Mouse (Mus musculus) liver, embryonic 13.5 days (tissue): Measurements from ENCODE around the gene Foxj2. TPM values are rescaled to one million over a fixed set of nuclear protein-coding genes. Genes with fewer than 3 reads are reported as not detected.
A peak's percentile ranks its signal among the peaks of the same experiment; 100 is the strongest.

Experiments
- ATAC-seq: fragments of 200-750 bp; cut with Nextera tagmentation; 2 replicates; pipeline ENCODE4 v1.8.0; 2017; ENCODE audit warnings: low read depth, mild to moderate bottlenecking, moderate number of reproducible peaks, moderate library complexity
- DNase-seq: peaks from one replicate; pipeline ENCODE4 v3.0.0; 2022
- H3K27ac ChIP-seq: fragments of 300-500 bp; sonication (generic); 2 replicates; pipeline ENCODE4 v1.5.1; 2015; ENCODE audit warnings: moderate library complexity, mild to moderate bottlenecking, inconsistent platforms
- H3K27me3 ChIP-seq: fragments of 300-500 bp; sonication (generic); 2 replicates; pipeline ENCODE4 v1.6.1; 2015; ENCODE audit warnings: mild to moderate bottlenecking, inconsistent platforms
- H3K36me3 ChIP-seq: fragments of 300-500 bp; sonication (generic); 2 replicates; pipeline ENCODE4 v1.6.1; 2015; ENCODE audit warnings: mild to moderate bottlenecking, inconsistent platforms
- H3K4me1 ChIP-seq: fragments of 300-500 bp; sonication (generic); replicated peaks from 2 replicates; pipeline ENCODE4 v1.6.1; 2015; ENCODE audit warnings: inconsistent platforms
- H3K4me2 ChIP-seq: fragments of 300-500 bp; sonication (generic); 2 replicates; pipeline ENCODE4 v1.6.1; 2015; ENCODE audit warnings: inconsistent platforms, mild to moderate bottlenecking, moderate library complexity
- H3K4me3 ChIP-seq: fragments of 300-500 bp; sonication (generic); replicated peaks from 2 replicates; pipeline ENCODE4 v1.5.1; 2015; ENCODE audit warnings: mild to moderate bottlenecking, inconsistent platforms
- H3K9ac ChIP-seq: fragments of 300-500 bp; sonication (generic); 2 replicates; pipeline ENCODE4 v1.6.1; 2015; ENCODE audit warnings: mild to moderate bottlenecking, inconsistent platforms
- H3K9me3 ChIP-seq: fragments of 300-500 bp; sonication (generic); replicated peaks from 2 replicates; pipeline ENCODE4 v1.6.1; 2016; ENCODE audit warnings: inconsistent platforms
- WGBS: fragments of 180-500 bp; shearing (Covaris S2); methylation state at CpG from one replicate; pipeline ENCODE4 v1.1.7; 2015; ENCODE audit not compliant: insufficient replicate concordance; 5-methylcytosine and 5-hydroxymethylcytosine counted together
- microRNA-seq: library from miRNA; unstranded; fragments of <30 nt; microRNA quantifications from one replicate; pipeline ENCODE4, GENCODE M21; 2016
- polyA plus RNA-seq: library from polyadenylated mRNA; unstranded; fragments of >200 nt; fragmentation: Nextera tagmentation; extraction: Ambion mirVana; gene quantifications from 2 replicates; pipeline ENCODE4 v1.2.1, GENCODE M21; 2015

The Foxj2 gene
- polyA plus RNA-seq, 1 experiment from 2014 or later = 1.0 TPM

DNA sequence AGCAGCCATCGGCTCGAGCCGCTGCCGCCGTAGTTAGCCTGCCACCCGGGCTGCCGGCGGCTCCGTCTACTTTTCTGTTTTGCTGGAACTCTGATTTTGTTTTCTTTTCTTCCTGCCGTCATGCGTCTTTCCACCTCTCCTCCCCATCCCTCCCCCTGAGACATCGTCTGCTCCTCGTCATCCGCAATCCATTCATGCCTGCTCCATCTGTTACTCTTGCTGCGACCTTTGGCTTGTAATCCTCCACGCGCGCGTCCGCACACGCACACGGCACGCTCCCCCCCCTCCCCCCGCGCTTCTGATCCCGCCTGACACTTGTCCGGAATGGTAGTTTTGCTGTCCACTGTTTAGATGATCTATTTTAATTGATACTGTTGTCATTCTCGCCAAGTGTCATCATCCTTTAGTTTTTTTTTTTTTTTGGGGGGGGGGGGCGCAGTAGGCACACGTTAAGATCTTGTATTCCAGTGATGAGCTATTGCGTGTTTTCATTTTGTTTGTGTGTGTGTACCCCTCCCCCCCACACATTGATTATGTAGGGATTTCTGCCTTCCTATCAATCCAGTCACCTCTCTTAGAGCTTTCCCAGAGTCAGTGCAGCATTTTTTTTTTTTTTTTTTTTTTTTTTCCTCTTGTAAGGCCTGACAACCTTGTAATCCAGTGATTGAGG is 55.1 kb downstream of the Foxj2 start:
- ATAC-seq = peak; percentile 57
- Histone ChIP-seq H3K4me1 (peaks cover 44% of the 10 kb centered on the region), H3K4me3 (peak overlapping the region; percentile 91), H3K4me2 (peak overlapping the region; percentile 71), H3K9ac (peak overlapping the region; percentile 88), H3K9me3 (no peaks in the 10 kb centered on the region), H3K27me3 (no peaks in the 10 kb centered on the region), H3K36me3 (peaks cover 33% of the 10 kb centered on the region), H3K27ac (peak overlapping the region; percentile 82)
- under 1% methylated on average over 31 of the region's 31 CpGs for WGBS
- DNase-seq = no peak

DNA sequence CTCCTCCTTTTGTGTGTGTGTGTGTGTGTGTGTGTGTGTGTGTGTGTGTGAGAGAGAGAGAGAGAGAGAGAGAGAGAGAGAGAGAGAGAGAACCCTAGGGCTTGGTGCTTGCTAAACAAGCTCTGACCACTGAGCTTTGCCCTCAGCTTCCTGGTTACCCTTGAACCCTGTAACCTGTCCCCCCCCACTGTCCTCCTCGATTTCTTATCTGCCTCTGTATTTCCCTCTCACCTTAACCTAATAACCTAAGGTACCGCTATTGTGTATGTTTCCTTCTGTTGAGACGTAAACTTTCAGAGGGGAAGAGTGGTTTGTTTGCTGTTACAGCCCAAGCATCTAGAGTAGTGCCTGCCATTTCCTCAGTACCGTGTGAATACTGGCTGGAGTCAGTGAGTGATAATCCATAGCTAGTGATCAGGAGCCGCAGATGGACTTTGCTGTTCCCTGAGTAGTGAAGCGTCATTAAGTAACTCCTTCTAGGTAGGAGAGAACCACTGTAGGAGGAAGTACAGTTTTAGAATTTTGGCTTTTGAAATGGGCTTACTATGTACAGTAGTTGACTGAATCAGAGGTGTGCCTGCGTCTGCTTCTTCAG is 59.5 kb downstream of the Foxj2 start:
- no peaks in the 10 kb centered on the region for H3K27me3 ChIP-seq
- ATAC-seq (no peak), DNase-seq (no peak)
- H3K9me3 ChIP-seq = no peaks in the 10 kb centered on the region
- no peak overlapping the region for H3K4me3 ChIP-seq
- H3K4me2 ChIP-seq = no peak overlapping the region
- H3K9ac ChIP-seq = no peak overlapping the region
- peaks cover 42% of the 10 kb centered on the region for H3K4me1 ChIP-seq
- H3K27ac ChIP-seq = peak overlapping the region; percentile 54; the same call in 1 of the 2 replicates
- WGBS = 77% methylated on average over 7 of the region's 7 CpGs
- H3K36me3 ChIP-seq = peaks cover 76% of the 10 kb centered on the region

DNA sequence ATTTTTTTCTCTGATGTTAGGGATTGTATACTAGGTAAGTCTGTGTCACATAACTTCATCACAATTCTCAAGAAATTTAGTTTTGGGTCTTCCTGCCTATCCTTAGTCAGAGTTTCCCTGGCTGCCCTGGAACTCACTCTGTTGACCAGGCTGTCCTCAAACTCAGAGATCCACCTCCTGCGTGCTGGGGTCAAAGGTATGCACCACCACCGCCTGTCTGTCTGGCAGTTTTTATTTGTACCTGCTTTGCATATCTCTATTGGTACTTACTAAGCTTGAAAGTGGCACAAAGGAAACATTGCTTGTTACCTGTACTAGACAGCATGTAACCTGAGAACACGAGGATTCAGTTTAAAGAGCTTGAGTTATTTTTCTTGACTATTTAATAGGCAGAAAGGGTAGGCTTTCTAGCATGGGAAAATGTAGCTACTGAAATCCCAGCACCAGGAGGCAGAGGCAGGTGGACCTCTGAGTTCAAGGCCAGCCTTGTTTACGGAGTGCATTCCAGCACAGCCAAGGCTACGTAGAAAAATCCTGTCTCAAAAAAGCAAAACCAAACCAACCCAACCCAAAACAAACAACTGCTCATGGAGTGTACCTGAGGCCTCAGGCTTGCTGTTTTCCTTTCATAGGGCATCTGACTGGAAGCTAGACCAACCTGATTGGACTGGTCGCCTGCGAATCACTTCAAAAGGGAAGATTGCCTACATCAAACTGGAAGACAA is 60.2 kb downstream of the Foxj2 start:
- H3K4me1 ChIP-seq = peaks cover 42% of the 10 kb centered on the region
- DNase-seq (no peak), ATAC-seq (peak; percentile 52)
- H3K9me3 ChIP-seq = no peaks in the 10 kb centered on the region
- no peak overlapping the region for H3K4me3 ChIP-seq
- WGBS = 80% methylated on average over 7 of the region's 7 CpGs
- H3K4me2 ChIP-seq = no peak overlapping the region
- no peaks in the 10 kb centered on the region for H3K27me3 ChIP-seq
- H3K9ac ChIP-seq = no peak overlapping the region
- peaks cover 81% of the 10 kb centered on the region for H3K36me3 ChIP-seq
- peak overlapping the region; percentile 69 for H3K27ac ChIP-seq

DNA sequence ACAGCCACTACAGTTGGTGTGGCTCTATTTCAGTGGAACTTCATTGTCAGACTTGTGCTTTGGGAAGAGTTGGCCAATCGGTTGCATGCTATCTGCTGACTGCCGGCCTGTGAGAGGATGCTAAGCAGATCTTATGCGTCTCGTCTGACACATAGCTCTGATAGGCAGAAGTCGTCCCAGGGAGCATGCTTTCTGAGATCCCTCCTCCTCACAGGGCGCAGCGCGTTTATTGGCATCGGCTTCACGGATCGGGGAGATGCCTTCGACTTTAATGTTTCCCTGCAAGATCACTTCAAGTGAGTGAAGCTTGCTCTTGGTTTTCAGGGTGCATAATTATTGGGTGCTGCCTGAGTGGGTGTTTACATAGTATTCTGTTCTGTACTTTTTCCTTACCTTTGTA is 61.6 kb downstream of the Foxj2 start:
- H3K36me3 ChIP-seq = peaks cover 89% of the 10 kb centered on the region
- H3K4me3 ChIP-seq = no peak overlapping the region
- ATAC-seq = no peak
- peaks cover 29% of the 10 kb centered on the region for H3K4me1 ChIP-seq
- no peaks in the 10 kb centered on the region for H3K27me3 ChIP-seq
- no peak overlapping the region for H3K27ac ChIP-seq
- 89% methylated on average over 12 of the region's 12 CpGs for WGBS
- H3K9me3 ChIP-seq = no peaks in the 10 kb centered on the region
- H3K4me2 ChIP-seq = no peak overlapping the region
- DNase-seq = no peak
- H3K9ac ChIP-seq = no peak overlapping the region

DNA sequence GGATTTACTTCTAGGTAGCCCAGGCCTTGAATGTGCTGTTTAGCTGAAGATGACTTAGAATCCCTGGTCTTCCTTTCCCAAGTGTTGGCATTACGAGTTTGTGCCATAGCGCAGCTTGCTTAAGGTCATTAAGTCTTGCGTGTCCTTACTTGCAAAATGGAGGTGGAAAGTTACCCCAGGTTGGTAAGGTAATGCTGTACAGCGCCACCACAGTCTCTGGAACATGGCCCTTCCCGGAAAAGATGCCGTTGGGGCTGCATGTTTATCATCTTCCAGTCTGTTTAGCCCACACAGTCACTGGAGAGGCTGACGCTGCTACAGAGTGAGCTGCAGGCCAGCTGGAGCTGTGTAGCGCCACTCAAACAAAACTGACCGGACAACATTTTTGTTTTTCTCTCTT is 63.9 kb downstream of the Foxj2 start:
- DNase-seq = no peak
- no peak overlapping the region for H3K27ac ChIP-seq
- H3K36me3 ChIP-seq = peaks cover 95% of the 10 kb centered on the region
- no peak overlapping the region for H3K4me3 ChIP-seq
- 90% methylated on average over 9 of the region's 9 CpGs for WGBS
- no peaks in the 10 kb centered on the region for H3K9me3 ChIP-seq
- H3K9ac ChIP-seq = no peak overlapping the region
- no peaks in the 10 kb centered on the region for H3K27me3 ChIP-seq
- H3K4me1 ChIP-seq = peaks cover 11% of the 10 kb centered on the region
- no peak for ATAC-seq
- H3K4me2 ChIP-seq = no peak overlapping the region

DNA sequence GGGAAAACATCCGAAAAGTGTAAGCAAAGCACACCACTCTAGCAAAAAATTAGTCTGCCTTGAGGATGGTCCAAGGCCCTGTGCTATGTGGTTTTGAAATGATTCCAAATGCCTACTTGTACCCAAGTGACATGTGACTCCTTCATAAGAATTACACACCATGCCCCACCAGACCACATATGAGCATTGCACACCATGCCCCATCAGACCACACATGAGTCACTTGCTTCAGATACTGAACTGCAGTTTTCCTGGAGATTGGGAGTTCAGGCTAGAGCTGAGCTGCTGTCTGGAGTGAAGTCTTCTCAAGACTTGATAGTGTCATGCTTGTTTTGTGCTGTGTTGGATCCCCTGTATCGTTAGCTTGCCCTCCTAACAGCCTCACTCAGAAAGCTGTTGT is 69.9 kb downstream of the Foxj2 start:
- no peak for DNase-seq
- 87% methylated on average over 2 of the region's 2 CpGs for WGBS
- Histone ChIP-seq H3K36me3 (peaks cover 59% of the 10 kb centered on the region), H3K27ac (no peak overlapping the region), H3K27me3 (no peaks in the 10 kb centered on the region), H3K9me3 (no peaks in the 10 kb centered on the region), H3K4me1 (no peaks in the 10 kb centered on the region), H3K4me2 (no peak overlapping the region), H3K4me3 (no peak overlapping the region), H3K9ac (no peak overlapping the region)
- ATAC-seq = no peak

DNA sequence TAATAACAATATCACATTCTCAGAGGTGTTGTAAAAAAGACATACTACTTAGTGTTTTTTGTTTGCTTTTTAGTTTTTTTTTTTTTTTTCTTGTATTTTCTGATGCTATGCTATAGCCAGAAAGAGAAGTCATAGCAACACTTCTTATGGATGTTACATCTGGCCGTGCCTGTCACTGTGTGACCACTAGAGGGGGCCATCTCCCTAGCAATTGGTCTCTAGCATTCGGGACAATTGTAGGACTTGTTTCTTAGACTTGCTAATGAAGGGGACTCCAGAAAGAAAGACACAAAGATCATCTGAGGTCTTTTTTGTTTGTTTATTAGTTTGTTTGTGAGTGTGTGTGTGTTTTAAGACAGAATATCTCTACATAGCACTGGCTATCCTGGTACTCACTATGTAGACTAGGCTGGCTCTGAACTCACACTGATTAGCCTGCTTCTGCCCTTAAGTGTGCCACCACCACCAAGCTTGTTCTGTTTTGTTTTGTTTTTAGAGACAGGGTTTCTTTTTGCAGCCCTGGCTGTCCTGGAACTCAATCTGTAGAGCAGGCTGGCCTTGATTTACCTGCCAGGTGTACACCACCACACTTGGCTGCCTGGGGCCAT is 72.8 kb downstream of the Foxj2 start:
- Histone ChIP-seq H3K9me3 (no peaks in the 10 kb centered on the region), H3K4me1 (no peaks in the 10 kb centered on the region), H3K4me2 (no peak overlapping the region), H3K9ac (no peak overlapping the region), H3K36me3 (peaks cover 37% of the 10 kb centered on the region), H3K27ac (no peak overlapping the region), H3K27me3 (no peaks in the 10 kb centered on the region), H3K4me3 (no peak overlapping the region)
- 10% methylated on average over 2 of the region's 2 CpGs for WGBS
- no peak for ATAC-seq
- DNase-seq = peak; percentile 40

Small RNA genes lying within 50 kb of the gene (microRNA-seq; reads per million reads assigned to microRNA genes)
- gene Mir7231 = not detected

Other genes starting within 250 kb of the Foxj2 start
- 2.8 and 3.8 TPM in 2 replicates for gene Apobec1, start 217.5 kb upstream of the Foxj2 start, polyA plus RNA-seq
- gene Gdf3, start 209.8 kb upstream of the Foxj2 start, polyA plus RNA-seq = 5.4 and 5.6 TPM in 2 replicates
- not detected in 2 replicates for gene Dppa3, start 193.5 kb upstream of the Foxj2 start, polyA plus RNA-seq
- gene Nanog, start 112.4 kb upstream of the Foxj2 start, polyA plus RNA-seq = not detected in 2 replicates
- gene Slc2a3, start 18.3 kb upstream of the Foxj2 start, polyA plus RNA-seq = 18.6 and 21.4 TPM in 2 replicates
- gene C3ar1, start 36.2 kb downstream of the Foxj2 start, polyA plus RNA-seq = 1.1 and 1.3 TPM in 2 replicates
- 24.9 and 27.8 TPM in 2 replicates for gene Necap1, start 54.6 kb downstream of the Foxj2 start, polyA plus RNA-seq
- 3.7 TPM in 2 replicates for gene Clec4a1, start 101.9 kb downstream of the Foxj2 start, polyA plus RNA-seq
- gene Clec4a3, start 132.6 kb downstream of the Foxj2 start, polyA plus RNA-seq = 3.5 and 3.6 TPM in 2 replicates
- not detected in 2 replicates for gene Clec4a4, start 170.5 kb downstream of the Foxj2 start, polyA plus RNA-seq
- not detected in 2 replicates for gene Clec4b1, start 230.0 kb downstream of the Foxj2 start, polyA plus RNA-seq